Mouse (Mus musculus) embryonic fibroblast, embryonic 13.5 days (primary cell): ENCODE measurements around the gene Atp1a1. TPM values are rescaled to one million over a fixed set of nuclear protein-coding genes. Genes with fewer than 3 reads are reported as not detected.

Experiments
- H3K27ac ChIP-seq: 2 replicates; pipeline ENCODE4 v1.5.1; 2012; ENCODE audit warnings: low read length, control low read depth, inconsistent platforms; ENCODE audit not compliant: insufficient read depth
- H3K4me1 ChIP-seq: 2 replicates; pipeline ENCODE4 v1.6.1; 2011; ENCODE audit warnings: low read length; ENCODE audit not compliant: control insufficient read depth, insufficient read depth
- H3K4me3 ChIP-seq: 2 replicates; pipeline ENCODE4 v1.5.1; 2011; ENCODE audit warnings: mild to moderate bottlenecking, control low read depth, low read length; ENCODE audit not compliant: insufficient read depth
- CTCF ChIP-seq: IDR thresholded peaks from 2 replicates; pipeline ENCODE4 v1.5.1; 2011; ENCODE audit warnings: mild to moderate bottlenecking, control low read depth, low read length, moderate library complexity, borderline replicate concordance; ENCODE audit not compliant: insufficient read depth
- POLR2A ChIP-seq: IDR thresholded peaks from 2 replicates; pipeline ENCODE4 v1.6.1; 2011; ENCODE audit warnings: low read depth, mild to moderate bottlenecking, control low read depth, low read length, moderate library complexity
- polyA plus RNA-seq: library from polyadenylated mRNA; stranded (reverse); fragments of >200 nt; gene quantifications from 2 replicates; pipeline ENCODE4 v1.2.4, GENCODE M21; 2011; ENCODE audit warnings: low read depth; ENCODE audit not compliant: missing spikeins, insufficient read length

Atp1a1 gene
- polyA plus RNA-seq, result 211 and 238 TPM in 2 replicates

DNA sequence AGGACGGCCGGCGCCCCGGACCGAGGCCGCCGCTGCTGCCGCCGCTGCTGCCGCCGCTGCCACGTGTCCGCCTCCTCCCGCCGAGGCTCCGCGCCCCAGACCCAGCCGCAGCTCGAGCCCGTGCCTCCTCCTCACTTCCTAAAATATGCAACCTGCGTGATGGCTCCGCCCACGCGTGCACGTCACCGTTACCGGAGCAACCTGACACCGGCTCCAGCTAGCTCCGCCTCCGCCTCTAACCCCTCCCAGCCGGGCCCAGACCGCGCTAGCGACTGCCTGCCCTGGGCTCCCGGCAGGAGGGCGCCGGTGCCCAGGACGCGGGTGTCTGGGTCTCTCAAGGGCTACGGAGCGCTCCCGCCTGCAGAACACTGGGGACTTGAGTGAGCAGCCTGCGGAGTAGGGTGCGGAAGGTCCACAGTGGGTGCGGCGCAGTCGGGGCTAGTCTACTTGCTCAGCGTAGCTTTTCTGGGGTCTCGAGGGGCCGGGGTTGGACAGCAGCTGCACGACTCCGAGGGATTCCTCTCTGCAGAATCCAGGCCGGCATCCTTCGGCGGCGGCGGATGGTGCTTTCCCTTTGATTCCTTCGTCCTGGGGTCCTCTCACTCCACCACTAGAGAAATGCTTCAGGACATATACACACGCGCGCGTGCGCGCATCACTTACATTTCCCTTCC lies at the start of gene Atp1a1:
Gene Atp1a1, minus strand, starts transcription at position 135 of the 674 bp plus-strand sequence.
- TF ChIP-seq CTCF (no peak), POLR2A (peak; percentile 98)

DNA sequence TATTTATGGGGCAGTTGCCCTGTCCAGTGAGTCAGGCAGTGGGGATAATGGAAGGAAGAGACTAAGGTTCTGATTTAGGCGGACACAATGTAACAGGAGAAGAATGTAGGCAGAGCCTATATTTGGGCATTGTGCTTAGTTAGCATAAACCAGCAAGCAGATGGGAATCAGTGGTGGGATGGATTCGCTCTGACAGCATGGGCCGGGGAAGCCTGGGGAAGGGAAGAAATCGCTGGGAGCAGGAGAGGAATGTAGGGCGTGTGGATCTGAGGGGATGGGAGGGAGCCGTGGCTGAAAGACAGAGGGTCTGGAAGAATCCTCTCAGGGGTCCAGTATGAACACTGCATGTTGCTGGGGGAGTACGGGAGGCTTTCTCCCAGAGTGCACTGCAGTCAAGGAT lies 49.0 kb upstream of the Atp1a1 start:
- Histone ChIP-seq H3K4me1 (peaks cover 5% of the 10 kb centered on the region), H3K27ac (no peak overlapping the region), H3K4me3 (no peak overlapping the region)
- TF ChIP-seq POLR2A (no peak), CTCF (no peak)

More for the DNA sequence above, at the start of gene Atp1a1:
- peak within 1 kb of the TSS; percentile 78 for H3K27ac ChIP-seq
- H3K4me3 ChIP-seq, result peak within 1 kb of the TSS; percentile 80
- H3K4me1 ChIP-seq, result peaks cover 9% of the 10 kb centered on the region

DNA sequence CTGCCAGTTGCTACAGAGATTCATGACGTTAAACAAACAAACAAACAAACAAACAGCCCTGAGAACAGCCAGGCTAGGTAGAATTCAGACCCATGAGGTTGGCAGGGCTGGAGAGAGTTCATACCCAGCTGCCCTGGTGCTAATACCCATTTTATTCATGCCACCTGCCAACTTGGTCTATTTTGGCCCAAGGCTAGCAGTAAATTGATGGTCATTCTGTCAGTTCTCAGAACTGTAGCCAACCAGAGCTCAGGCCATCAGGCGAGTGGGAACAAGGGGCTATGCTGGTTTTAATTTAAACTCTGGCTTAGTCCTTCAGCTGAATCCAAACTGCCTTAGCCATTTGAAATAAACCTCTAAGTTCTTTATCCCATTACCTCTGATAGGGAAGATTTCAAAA lies 48.5 kb upstream of the Atp1a1 start:
- H3K4me3 ChIP-seq, result no peak overlapping the region
- peaks cover 5% of the 10 kb centered on the region for H3K4me1 ChIP-seq
- no peak for TF ChIP-seq CTCF
- TF ChIP-seq POLR2A, result no peak
- no peak overlapping the region for H3K27ac ChIP-seq

DNA sequence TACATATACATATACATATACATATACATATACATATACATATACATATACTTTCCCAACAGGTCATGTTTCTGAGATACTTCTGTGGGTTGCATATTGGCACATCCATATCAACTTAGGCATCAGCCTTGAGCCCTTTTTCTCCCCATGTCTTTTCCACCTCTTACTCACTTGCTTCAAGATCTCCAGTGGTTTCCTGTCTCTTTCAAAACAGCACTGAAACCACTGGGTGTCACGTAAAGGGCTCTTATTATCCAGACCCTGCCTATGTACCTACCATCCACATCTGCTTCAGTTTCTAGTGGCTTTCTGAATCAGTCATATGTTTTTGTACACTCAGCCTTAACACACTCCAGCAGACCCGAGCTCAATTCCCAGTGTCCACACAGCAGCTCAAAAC lies 45.8 kb upstream of the Atp1a1 start:
- no peak overlapping the region for H3K4me3 ChIP-seq
- H3K4me1 ChIP-seq, result peaks cover 5% of the 10 kb centered on the region
- no peak overlapping the region for H3K27ac ChIP-seq
- TF ChIP-seq CTCF, result no peak
- TF ChIP-seq POLR2A, result no peak

- TF ChIP-seq CTCF, result no peak
- TF ChIP-seq POLR2A, result no peak
- H3K4me1 ChIP-seq, result peaks cover 5% of the 10 kb centered on the region
- H3K4me3 ChIP-seq, result no peak overlapping the region
- H3K27ac ChIP-seq, result no peak overlapping the region
Observed at GRCm38 (mm10) chr3:101649271-101649670, 44.8 kb upstream of the Atp1a1 start.

DNA sequence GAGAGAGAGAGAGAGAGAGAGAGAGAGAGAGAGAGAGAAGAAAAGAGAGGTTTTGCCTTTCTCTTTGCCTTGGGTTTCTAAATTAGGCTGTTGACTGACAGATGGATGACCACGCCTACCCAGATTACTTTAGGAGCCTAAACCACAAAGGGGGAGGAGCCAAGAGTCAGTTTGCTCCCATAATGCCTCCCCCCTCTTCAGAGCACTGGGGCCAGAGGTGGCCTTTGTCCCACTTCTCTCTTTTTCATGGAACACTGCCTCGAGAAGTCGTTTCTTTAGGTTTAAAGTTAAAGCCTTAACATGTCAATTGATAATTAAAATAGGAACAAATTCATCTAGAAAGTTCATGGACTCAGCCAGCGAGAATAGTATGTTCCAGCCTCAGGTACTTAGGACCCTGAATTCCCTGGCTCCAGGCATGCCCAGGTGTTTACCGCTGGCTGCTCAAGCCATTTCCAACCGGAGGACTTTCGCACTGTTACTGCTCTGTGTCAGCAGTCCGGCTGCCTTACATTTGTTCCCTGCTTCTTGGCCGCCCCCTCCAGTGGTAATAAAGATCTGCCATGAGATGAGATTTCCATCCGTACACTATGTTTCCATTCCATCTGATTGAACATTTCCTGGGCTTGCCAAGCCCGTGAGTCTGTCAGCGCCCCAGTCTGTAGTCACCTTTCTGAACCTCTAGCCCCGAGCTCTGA lies 43.8 kb upstream of the Atp1a1 start:
- peaks cover 3% of the 10 kb centered on the region for H3K4me1 ChIP-seq
- TF ChIP-seq POLR2A (no peak), CTCF (no peak)
- no peak overlapping the region for H3K27ac ChIP-seq
- H3K4me3 ChIP-seq, result no peak overlapping the region

DNA sequence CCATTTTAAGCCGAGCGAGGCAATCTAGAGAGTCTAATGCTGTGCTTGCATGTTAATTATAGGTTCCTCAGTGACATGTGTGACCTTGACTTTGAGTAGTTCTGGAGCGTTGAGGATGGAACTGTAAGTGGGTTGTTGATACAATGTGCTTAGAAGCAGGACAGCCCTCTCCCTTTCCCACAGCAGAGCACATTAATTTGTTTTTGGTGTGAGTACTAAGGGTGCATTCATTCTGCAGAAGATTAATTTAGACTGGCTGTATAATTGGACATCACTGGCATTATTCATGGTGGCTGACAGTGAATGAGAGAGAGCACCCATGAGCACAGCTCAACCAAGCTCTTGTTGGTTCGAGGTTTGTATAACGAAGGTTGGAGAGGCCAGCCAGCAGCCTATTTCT lies 42.3 kb upstream of the Atp1a1 start:
- TF ChIP-seq POLR2A (no peak), CTCF (no peak)
- Histone ChIP-seq H3K4me1 (peaks cover 3% of the 10 kb centered on the region), H3K4me3 (no peak overlapping the region), H3K27ac (no peak overlapping the region)

GRCm38 (mm10) chr3:101645569-101646106 lies 41.2 kb upstream of the Atp1a1 start:
- H3K4me1 ChIP-seq, result peaks cover 3% of the 10 kb centered on the region
- TF ChIP-seq POLR2A, result no peak
- no peak for TF ChIP-seq CTCF
- no peak overlapping the region for H3K4me3 ChIP-seq
- no peak overlapping the region for H3K27ac ChIP-seq

GRCm38 (mm10) chr3:101644062-101644802 lies 39.7 kb upstream of the Atp1a1 start:
- no peak for TF ChIP-seq POLR2A
- no peak for TF ChIP-seq CTCF
- H3K4me3 ChIP-seq, result no peak overlapping the region
- no peak overlapping the region for H3K27ac ChIP-seq
- no peaks in the 10 kb centered on the region; the same call in 1 of the 2 replicates for H3K4me1 ChIP-seq
